Mouse (Mus musculus): ENCODE measurements around the gene Cptp.

Cptp gene

GRCm38 (mm10) chr4:155869317-155870033 lies at the start of gene Cptp, which contains the start of gene Ints11:
Gene Cptp (minus strand): TSS chr4:155869440.
Gene Ints11 (plus strand): TSS chr4:155869546.
- peak; percentile 90 for DNase-seq (ENCODE audit: low spot score)

DNA sequence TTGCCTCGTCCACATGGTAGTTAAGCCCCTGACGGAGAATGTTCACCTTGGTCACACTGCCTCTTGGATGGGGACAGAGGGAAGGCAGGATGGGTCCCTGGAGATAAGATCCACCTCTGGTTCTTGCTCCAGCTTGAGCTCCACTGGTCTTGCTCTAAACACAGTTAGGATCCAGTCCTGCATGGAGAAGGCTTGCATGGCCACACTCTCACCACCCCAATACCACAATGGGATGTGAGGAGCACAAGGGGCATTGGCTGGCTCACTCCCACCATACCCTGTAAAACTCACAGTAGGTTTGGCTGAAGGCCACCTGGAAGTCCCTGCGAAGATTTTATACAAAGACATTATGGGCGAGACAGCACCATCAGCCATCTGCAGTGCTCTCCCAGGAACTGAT lies 39.5 kb upstream of the Cptp start:
- no peak for DNase-seq (ENCODE audit: low spot score)

DNA sequence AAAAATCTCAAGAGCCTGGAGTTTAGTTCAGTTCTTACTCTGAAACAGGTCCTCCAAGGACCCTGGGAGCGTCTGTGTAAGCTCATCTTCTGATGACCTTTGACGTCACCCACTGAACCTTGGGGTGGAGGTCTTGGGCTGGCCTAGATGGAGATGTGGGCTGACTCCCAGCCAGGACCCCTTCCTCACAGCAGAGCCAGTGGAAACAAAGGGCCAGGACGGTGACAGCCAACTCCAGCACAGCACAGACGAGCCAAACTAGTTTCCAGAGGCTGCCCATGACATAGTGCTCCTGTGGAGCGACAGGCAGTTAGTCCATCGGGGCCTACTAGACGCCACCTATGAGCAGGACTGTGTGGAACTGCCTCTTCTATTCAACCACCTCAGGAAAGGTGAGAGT lies 39.0 kb upstream of the Cptp start:
- DNase-seq (ENCODE audit: low spot score) = no peak

DNA sequence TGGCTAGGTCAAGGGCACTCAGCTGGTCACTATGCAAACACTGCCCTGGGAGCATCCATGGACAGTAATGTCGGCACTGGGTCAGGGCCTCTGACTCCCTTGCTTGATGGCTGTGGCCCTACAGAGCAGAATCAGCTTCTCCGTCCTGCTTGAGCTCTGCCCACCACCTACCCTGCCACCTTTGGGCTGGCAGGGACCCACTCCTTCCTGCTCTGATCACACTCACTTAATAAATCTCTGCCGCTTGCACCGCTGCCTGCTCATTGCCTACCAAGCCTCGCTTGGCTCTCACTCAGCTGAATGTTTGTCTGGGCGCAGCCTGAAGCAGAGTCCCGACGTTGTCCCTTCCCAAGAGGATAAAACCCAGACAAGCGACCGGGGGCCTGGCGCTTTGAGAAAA lies 37.8 kb upstream of the Cptp start:
- DNase-seq (ENCODE audit: low spot score) = no peak

DNA sequence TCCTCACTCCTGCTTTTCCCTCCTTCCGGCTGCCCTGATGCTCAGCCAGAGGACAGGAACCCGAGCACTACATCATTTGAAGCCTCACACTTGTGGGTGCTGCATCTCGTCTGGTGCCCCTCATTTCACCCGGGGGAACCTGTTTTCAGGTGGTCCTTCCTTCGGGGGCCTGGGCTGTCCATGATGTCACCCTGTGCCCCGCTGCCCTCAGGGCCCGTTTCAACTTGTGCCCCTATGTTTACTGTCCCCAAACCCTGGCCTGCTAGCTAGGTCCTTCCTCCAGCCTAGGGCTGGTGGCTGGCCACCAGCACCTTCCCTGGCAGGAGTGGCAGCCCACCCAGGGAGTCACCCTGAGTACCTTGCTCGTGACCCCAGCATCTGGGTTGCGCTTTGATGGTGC lies 36.9 kb upstream of the Cptp start:
- DNase-seq (ENCODE audit: low spot score) = no peak

- DNase-seq (ENCODE audit: low spot score) = no peak
Measured at GRCm38 (mm10) chr4:155905634-155906033, 36.4 kb upstream of the Cptp start.

DNA sequence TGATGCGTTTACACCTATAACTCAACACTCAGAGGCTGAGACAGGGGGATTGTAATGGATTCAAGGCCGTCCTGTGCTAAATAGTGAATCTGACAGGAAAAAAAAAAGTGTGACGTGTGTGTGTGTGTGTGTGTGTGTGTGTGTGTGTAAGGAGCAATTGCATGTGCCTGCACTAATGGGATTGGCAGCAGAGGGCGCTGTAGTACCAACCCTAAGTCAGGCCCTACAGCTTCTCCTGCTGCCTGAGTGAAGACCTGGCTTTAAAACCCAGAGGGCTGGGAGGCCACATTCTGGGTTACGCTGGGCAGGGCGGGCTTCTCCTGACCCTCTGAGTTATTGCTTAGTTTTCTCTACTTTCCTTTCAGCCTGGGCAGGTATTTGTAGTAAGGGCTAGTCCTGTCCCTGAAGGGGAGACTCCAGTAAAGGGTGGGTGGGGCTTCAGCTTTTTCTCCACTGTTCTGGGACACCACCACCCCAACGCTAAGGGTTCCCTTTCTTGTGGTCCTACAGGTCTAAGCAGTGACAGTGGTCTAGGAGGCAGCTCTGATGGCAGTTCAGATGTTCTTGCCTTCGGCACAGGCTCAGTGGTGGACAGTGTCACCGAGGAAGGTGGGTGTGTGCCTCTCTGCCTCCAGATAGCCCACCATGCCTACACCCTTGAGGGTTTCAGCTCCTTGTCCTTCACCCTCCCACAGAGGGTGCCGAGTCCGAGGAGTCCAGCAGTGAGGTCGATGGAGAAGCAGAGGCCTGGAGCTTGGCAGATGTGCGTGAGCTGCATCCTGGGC lies 35.3 kb upstream of the Cptp start:
- DNase-seq (ENCODE audit: low spot score) = peak; percentile 1

- no peak for DNase-seq (ENCODE audit: low spot score)
Measured at GRCm38 (mm10) chr4:155903246-155903645, 34.0 kb upstream of the Cptp start.

GRCm38 (mm10) chr4:155901205-155901604 lies 32.0 kb upstream of the Cptp start:
- DNase-seq (ENCODE audit: low spot score) = no peak

GRCm38 (mm10) chr4:155899355-155899754 lies 30.1 kb upstream of the Cptp start:
- no peak for DNase-seq (ENCODE audit: low spot score)

DNA sequence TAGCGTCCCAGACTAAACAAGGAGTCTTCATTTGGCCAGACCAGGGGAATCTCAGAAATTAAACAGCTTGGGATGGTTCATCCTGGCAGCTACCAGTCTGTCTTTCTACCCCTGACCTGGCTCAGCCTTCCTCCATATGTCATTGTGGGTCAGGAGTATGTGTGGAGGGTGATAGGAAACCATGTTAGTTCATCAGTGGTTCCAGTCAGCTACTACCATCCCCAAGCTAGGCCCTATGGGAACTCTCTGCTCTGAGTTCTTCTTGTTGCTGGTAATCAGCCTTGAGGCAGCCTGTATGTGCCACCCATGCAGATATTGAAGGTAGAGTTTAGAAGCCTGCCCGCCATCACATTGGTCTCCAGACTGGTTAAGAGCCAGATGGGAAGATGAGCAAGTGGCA lies 29.1 kb upstream of the Cptp start:
- DNase-seq (ENCODE audit: low spot score) = no peak

- no peak for DNase-seq (ENCODE audit: low spot score)
Measured at GRCm38 (mm10) chr4:155896461-155896860, 27.2 kb upstream of the Cptp start.

DNA sequence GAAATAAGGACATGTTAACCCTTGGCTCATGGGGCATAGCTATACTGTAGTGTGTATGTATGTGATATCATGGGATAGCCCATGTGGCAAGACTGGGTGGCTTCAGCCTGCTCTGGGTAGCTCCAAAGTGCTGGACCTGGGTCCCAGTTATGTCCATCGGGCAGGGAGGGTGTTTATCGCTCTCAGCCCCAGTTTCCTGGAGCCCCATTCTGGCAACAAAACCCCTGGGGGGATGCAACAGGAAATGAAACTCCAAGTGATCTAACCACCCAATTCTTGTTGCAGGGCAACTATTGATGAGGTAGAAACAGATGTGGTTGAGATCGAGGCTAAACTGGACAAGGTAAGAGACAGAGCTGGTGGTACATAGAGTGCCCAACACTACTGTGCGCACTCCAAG lies 26.6 kb upstream of the Cptp start:
- DNase-seq (ENCODE audit: low spot score) = no peak

DNA sequence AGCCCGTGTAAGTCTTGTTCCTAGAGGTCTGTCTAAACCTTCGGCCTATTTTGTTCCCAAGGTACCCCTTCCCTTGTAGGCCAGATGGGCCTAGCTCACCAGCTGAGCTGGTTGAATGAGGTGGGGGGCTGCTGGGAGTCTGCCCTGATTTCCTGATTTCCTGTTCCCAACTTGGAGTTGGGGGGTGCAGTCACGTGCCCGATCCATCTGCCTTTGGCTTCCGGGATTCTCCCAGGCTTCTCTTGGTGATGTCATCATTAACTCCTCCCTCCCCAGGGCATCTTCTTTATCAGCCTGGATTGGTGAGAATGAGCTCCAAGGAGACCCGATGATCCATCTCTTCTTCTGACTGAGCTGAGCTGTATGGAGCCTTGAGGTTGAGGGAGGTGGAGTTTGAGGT lies 26.0 kb upstream of the Cptp start:
- no peak for DNase-seq (ENCODE audit: low spot score)

- DNase-seq (ENCODE audit: low spot score) = peak; percentile 60
Measured at GRCm38 (mm10) chr4:155894311-155894881, 25.2 kb upstream of the Cptp start.

DNA sequence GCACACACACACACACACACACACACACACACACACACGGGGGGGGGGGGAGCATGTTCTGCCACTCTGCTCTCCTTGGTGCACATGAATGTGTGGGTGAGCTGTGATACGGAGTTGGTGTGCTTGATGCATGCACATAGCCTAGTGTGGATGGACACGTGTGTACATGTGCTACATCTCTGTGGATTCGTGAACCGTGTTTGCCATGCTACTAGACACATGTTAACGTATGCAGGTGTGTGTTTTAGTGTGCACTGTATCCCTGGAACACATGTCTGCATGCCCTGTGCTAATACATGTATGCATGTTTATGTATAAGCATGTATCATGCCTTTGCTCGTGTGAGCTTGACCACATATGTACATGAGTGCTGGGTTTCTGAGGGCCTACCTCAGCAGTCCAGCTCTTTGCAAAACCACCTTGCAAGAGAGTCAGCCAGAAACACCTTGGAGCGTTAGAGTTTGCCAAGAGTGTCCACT lies 24.0 kb upstream of the Cptp start:
- DNase-seq (ENCODE audit: low spot score) = no peak

- peak; percentile 37 for DNase-seq (ENCODE audit: low spot score)
Measured at GRCm38 (mm10) chr4:155892438-155893211, 23.4 kb upstream of the Cptp start.

- DNase-seq (ENCODE audit: low spot score) = peak; percentile 79
Measured at GRCm38 (mm10) chr4:155892017-155892416, 22.8 kb upstream of the Cptp start.

DNA sequence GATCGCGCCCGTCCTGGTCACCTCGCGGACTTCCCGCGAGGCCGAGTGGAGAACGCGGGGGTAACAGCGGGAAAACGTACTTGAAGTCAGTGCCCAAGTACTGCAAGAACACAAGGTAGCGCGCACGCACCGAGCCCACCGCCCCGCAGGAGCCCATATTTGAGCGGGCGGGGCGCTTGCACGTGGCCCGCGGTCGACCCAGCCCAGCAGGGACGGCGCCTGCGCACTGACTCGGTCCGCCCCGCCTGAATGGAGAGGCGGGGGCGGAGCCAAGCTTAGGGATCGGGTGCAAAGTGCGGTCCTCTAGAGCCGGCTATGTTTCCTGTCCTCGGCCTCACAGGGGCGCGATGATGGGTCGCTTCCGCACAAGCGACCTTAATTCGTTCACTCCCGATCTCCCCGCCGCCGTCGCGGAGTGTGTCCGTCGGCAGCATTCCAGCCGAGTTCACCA lies 22.3 kb upstream of the Cptp start, which contains the start of the genes Pusl1 and Acap3:
Pusl1 (minus strand) TSS at position 231 of the 451 bp plus-strand sequence.
Acap3 (plus strand) TSS at position 272 of the 451 bp plus-strand sequence.
- peak; percentile 94 for DNase-seq (ENCODE audit: low spot score)

GRCm38 (mm10) chr4:155891011-155891471 lies 21.8 kb upstream of the Cptp start:
- no peak for DNase-seq (ENCODE audit: low spot score)

- DNase-seq (ENCODE audit: low spot score) = no peak
Measured at GRCm38 (mm10) chr4:155889316-155889715, 20.1 kb upstream of the Cptp start.

GRCm38 (mm10) chr4:155888181-155888580 lies 18.9 kb upstream of the Cptp start:
- DNase-seq (ENCODE audit: low spot score) = no peak
